Mouse (Mus musculus) hindbrain, postnatal 0 days (tissue): ENCODE measurements around the gene Taar5. TPM values are rescaled to one million over a fixed set of nuclear protein-coding genes. Genes with fewer than 3 reads are reported as not detected.

Source experiments
- ATAC-seq: fragments of 200-750 bp; cut with Nextera tagmentation; 2 replicates; pipeline ENCODE4 v1.8.0; 2017; ENCODE audit warnings: mild to moderate bottlenecking, moderate TSS enrichment, moderate library complexity
- DNase-seq: peaks from one replicate; pipeline ENCODE4 v3.0.0-alpha.2; 2015; ENCODE audit warnings: low spot score
- H3K27ac ChIP-seq: fragments of 300-500 bp; sonication (generic); 2 replicates; pipeline ENCODE4 v1.5.1; 2014; ENCODE audit warnings: mild to moderate bottlenecking
- H3K27me3 ChIP-seq: fragments of 300-500 bp; sonication (generic); 2 replicates; pipeline ENCODE4 v1.6.1; 2014; ENCODE audit warnings: low read length, mixed read lengths; ENCODE audit not compliant: insufficient read depth
- H3K36me3 ChIP-seq: fragments of 300-500 bp; sonication (generic); 2 replicates; pipeline ENCODE4 v1.6.1; 2014; ENCODE audit warnings: low read length, mixed read lengths; ENCODE audit not compliant: insufficient read depth
- H3K4me1 ChIP-seq: fragments of 300-500 bp; sonication (generic); 2 replicates; pipeline ENCODE4 v1.6.1; 2014; ENCODE audit warnings: antibody characterized with exemption, low read length, mixed read lengths; ENCODE audit not compliant: insufficient read depth
- H3K4me2 ChIP-seq: fragments of 300-500 bp; sonication (generic); 2 replicates; pipeline ENCODE4 v1.6.1; 2014; ENCODE audit warnings: low read depth, mild to moderate bottlenecking, low read length, moderate library complexity, mixed read lengths
- H3K4me3 ChIP-seq: fragments of 300-500 bp; sonication (generic); 2 replicates; pipeline ENCODE4 v1.5.1; 2014; ENCODE audit warnings: low read length
- H3K9ac ChIP-seq: fragments of 300-500 bp; sonication (generic); replicated peaks from 2 replicates; pipeline ENCODE4 v1.6.1; 2014; ENCODE audit warnings: mild to moderate bottlenecking, low read length, moderate library complexity, mixed read lengths
- H3K9me3 ChIP-seq: fragments of 300-500 bp; sonication (generic); 2 replicates; pipeline ENCODE4 v1.6.1; 2016; ENCODE audit warnings: low read length, mixed read lengths
- CTCF ChIP-seq: IDR thresholded peaks from 2 replicates; pipeline ENCODE4 v1.5.1; 2016; ENCODE audit warnings: antibody characterized with exemption, control low read depth, low read depth
- WGBS: fragments of 180-500 bp; shearing (Covaris S2); extraction: QIAGEN DNeasy Blood & Tissue Kit; methylation state at CpG from one replicate; pipeline ENCODE4 v1.1.7; 2014; 5-methylcytosine and 5-hydroxymethylcytosine counted together
- polyA plus RNA-seq: library from polyadenylated mRNA; unstranded; fragments of >200 nt; fragmentation: Nextera tagmentation; extraction: Ambion mirVana; gene quantifications from 2 replicates; pipeline ENCODE4 v1.2.1, GENCODE M21; 2015
- total RNA-seq: library from RNA; depleted of rRNA; stranded (reverse); fragments of >200 nt; gene quantifications from 2 replicates; pipeline ENCODE4 v1.2.3, GENCODE M21; 2014; rRNA removed

Taar5 gene
- total and polyA plus RNA-seq, 2 experiments from 2014 or later = not detected

DNA sequence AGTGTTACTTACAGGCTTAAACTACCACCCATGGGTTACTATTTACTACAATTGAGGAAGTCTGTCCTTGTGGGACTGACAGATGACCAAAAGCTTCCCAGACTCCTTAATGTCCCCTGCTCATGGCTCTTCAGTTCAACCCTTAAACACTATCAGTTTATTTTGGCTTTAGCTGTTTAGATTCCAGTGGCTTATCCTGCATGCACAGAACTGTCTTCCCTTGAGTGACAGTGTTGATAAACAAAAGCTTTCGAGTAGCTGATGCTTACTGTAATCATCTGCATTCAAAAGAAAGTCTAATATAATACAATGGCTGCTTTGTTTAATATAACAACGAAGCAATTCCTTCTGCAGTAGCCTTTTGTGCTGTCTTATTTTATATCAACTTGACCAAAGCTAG is 36.5 kb downstream of the Taar5 start:
- Histone ChIP-seq H3K27me3 (no peaks in the 10 kb centered on the region), H3K4me1 (no peaks in the 10 kb centered on the region), H3K9me3 (no peaks in the 10 kb centered on the region), H3K4me3 (no peak overlapping the region), H3K36me3 (no peaks in the 10 kb centered on the region), H3K4me2 (no peak overlapping the region), H3K9ac (no peak overlapping the region), H3K27ac (no peak overlapping the region)
- DNase-seq (no peak), ATAC-seq (no peak)
- WGBS = 51% methylated on average over 2 of the region's 2 CpGs
- TF ChIP-seq CTCF = no peak

DNA sequence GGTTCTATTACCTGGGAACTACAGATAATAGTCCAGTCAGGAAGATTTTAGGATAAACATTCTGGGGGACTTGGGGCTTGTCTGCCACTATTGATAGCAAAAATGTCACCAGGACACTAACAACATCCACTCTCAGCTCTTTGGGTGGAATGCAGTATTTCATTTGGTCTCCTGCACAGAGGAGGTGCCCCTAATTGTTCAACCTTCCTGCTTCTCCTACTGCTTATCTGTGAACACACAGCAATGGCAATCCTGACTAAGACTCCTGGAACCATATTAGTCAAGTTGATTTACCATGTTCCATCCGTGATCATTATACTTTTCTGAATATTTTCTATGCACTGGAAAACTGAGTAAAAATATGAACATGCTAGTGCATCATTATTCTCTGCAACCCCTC is 37.6 kb downstream of the Taar5 start:
- no peak for DNase-seq
- Histone ChIP-seq H3K4me3 (no peak overlapping the region), H3K27me3 (no peaks in the 10 kb centered on the region), H3K36me3 (no peaks in the 10 kb centered on the region), H3K27ac (no peak overlapping the region), H3K9me3 (no peaks in the 10 kb centered on the region), H3K4me2 (no peak overlapping the region), H3K9ac (no peak overlapping the region), H3K4me1 (no peaks in the 10 kb centered on the region)
- no peak for ATAC-seq
- WGBS = 94% methylated on average over 1 of the region's 1 CpGs
- TF ChIP-seq CTCF = no peak

Other genes starting within 250 kb of the Taar5 start
- gene Rps12, start 183.4 kb upstream of the Taar5 start, total RNA-seq = 2,422 and 2,499 TPM in 2 replicates
- 130 and 135 TPM in 2 replicates for gene Rps12, start 183.4 kb upstream of the Taar5 start, polyA plus RNA-seq
- gene Slc18b1, start 173.7 kb upstream of the Taar5 start, total RNA-seq = 15.3 and 21.7 TPM in 2 replicates
- 13.5 and 17.4 TPM in 2 replicates for gene Slc18b1, start 173.7 kb upstream of the Taar5 start, polyA plus RNA-seq
- 0.11 and 0.16 TPM in 2 replicates for gene Vnn3, start 119.2 kb upstream of the Taar5 start, total RNA-seq
- gene Vnn3, start 119.2 kb upstream of the Taar5 start, polyA plus RNA-seq = 0.10 TPM in 1 of 2 replicates, not detected in the other
- gene Vnn1, start 76.0 kb upstream of the Taar5 start, total RNA-seq = 0.89 TPM in 1 of 2 replicates, not detected in the other
- gene Vnn1, start 76.0 kb upstream of the Taar5 start, polyA plus RNA-seq = 0.73 and 1.1 TPM in 2 replicates
- gene Taar1, start 50.4 kb upstream of the Taar5 start, total RNA-seq = not detected in 2 replicates
- not detected in 2 replicates for gene Taar1, start 50.4 kb upstream of the Taar5 start, polyA plus RNA-seq
- gene Taar2, start 32.1 kb upstream of the Taar5 start, total RNA-seq = not detected in 2 replicates
- gene Taar2, start 32.1 kb upstream of the Taar5 start, polyA plus RNA-seq = 0.33 TPM in 1 of 2 replicates, not detected in the other
- gene Taar3, start 21.1 kb upstream of the Taar5 start, total RNA-seq = 0.21 TPM in 1 of 2 replicates, not detected in the other
- gene Taar3, start 21.1 kb upstream of the Taar5 start, polyA plus RNA-seq = not detected in 2 replicates
- not detected in 2 replicates for gene Taar4, start 10.2 kb upstream of the Taar5 start, total RNA-seq
- gene Taar4, start 10.2 kb upstream of the Taar5 start, polyA plus RNA-seq = not detected in 2 replicates
- gene Taar6, start 14.9 kb downstream of the Taar5 start, total RNA-seq = not detected in 2 replicates
- not detected in 2 replicates for gene Taar6, start 14.9 kb downstream of the Taar5 start, polyA plus RNA-seq
- gene Taar7a, start 22.8 kb downstream of the Taar5 start, total RNA-seq = not detected in 2 replicates
- gene Taar7a, start 22.8 kb downstream of the Taar5 start, polyA plus RNA-seq = not detected in 2 replicates
- gene Taar7b, start 29.2 kb downstream of the Taar5 start, total RNA-seq = not detected in 2 replicates
- not detected in 2 replicates for gene Taar7b, start 29.2 kb downstream of the Taar5 start, polyA plus RNA-seq
- not detected in 2 replicates for gene Taar7d, start 56.5 kb downstream of the Taar5 start, total RNA-seq
- gene Taar7d, start 56.5 kb downstream of the Taar5 start, polyA plus RNA-seq = not detected in 2 replicates
- not detected in 2 replicates for gene Taar7e, start 66.9 kb downstream of the Taar5 start, total RNA-seq
- not detected in 2 replicates for gene Taar7e, start 66.9 kb downstream of the Taar5 start, polyA plus RNA-seq
- not detected in 2 replicates for gene Taar7f, start 78.8 kb downstream of the Taar5 start, total RNA-seq
- gene Taar7f, start 78.8 kb downstream of the Taar5 start, polyA plus RNA-seq = not detected in 2 replicates
- not detected in 2 replicates for gene Taar8a, start 105.8 kb downstream of the Taar5 start, total RNA-seq
- gene Taar8a, start 105.8 kb downstream of the Taar5 start, polyA plus RNA-seq = not detected in 2 replicates
- not detected in 2 replicates for gene Taar8b, start 121.6 kb downstream of the Taar5 start, total RNA-seq
- not detected in 2 replicates for gene Taar8b, start 121.6 kb downstream of the Taar5 start, polyA plus RNA-seq
- gene Taar8c, start 131.2 kb downstream of the Taar5 start, total RNA-seq = not detected in 2 replicates
- gene Taar8c, start 131.2 kb downstream of the Taar5 start, polyA plus RNA-seq = not detected in 2 replicates
- not detected in 2 replicates for gene Taar9, start 138.8 kb downstream of the Taar5 start, total RNA-seq
- not detected in 2 replicates for gene Taar9, start 138.8 kb downstream of the Taar5 start, polyA plus RNA-seq
- 109 and 111 TPM in 2 replicates for gene Stx7, start 178.6 kb downstream of the Taar5 start, total RNA-seq
- gene Stx7, start 178.6 kb downstream of the Taar5 start, polyA plus RNA-seq = 289 and 299 TPM in 2 replicates